Mouse (Mus musculus) kidney, adult 11 months (tissue): ENCODE data around the gene Ms4a4d.

Experiments
- DNase-seq: peaks from one replicate; pipeline ENCODE4 v3.0.0; 2022

The Ms4a4d gene

DNA sequence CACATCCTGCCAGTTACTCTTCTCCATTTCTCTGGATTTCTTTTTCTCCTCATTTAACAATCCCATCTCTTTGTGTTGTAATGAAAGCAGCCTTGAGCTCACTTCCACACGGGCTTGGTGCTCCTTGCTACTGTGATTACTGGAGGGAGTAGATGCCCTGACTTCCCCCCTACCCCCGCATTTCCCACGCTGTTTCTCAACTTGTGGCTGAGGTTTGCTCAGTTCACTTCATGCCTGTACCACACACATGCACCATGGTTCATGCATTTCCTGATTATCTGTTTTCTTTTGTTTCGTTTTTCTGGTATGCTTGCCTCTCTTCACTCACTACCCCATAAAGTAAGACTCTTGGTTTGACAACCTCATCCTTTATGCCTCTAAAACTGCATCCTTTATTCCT, 52.6 kb downstream of the Ms4a4d start:
- DNase-seq: no peak

DNA sequence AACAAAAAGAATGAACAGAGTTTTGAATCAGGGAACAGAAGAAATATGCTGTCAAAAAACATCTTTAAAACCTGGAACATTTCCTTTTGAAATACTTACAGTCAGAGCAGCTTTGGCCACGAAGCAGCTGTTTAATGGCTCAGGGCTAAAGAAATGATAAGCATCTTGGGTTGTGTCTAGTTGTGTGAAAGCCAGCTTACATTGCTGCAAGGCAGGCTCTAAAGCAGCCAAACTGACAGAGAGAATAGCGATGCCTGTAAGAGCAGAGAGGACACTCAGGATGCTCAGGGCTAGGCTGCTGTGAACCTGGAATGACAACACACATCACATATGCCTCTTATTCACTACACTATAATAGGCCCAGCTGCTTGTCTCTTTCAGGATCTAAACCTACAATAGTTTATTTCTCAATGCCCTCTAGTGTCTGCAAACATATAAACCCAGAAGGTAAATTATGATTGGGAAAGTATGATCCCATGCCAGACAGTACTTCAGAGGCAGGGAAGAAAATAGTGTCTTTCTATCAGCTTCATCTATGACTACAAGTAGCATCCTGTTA, 53.4 kb downstream of the Ms4a4d start:
- no peak for DNase-seq

DNA sequence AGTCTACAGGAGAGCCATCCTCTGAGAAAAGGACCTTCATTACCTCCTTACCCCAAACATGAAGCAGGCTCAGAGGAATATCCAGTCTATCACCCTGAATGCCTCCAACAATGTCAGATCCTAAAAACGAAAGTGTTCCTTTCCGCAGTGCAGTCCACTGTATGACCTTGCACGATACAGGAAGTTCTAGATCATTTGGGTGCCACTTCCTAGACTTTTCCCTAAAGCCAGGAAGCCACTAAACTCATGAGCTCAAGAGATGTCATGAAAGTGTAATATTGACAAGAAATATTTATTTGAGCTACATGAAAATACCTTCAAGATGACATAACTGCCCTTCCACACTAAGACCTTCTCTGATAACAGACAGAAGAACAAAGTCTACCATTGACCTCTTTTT, 64.7 kb downstream of the Ms4a4d start:
- no peak for DNase-seq

- no peak for DNase-seq
These were observed 65.4 kb downstream of the Ms4a4d start for GRCm38 (mm10) chr19:11602026-11602425.

GRCm38 (mm10) chr19:11604603-11605002, 68.0 kb downstream of the Ms4a4d start, which contains the start of gene Ms4a6d:
Gene Ms4a6d (minus strand): TSS chr19:11604849.
- DNase-seq: no peak
